Mouse (Mus musculus) stomach, postnatal 0 days (tissue): ENCODE measurements around the gene Mcl1. TPM values are rescaled to one million over a fixed set of nuclear protein-coding genes. Genes with fewer than 3 reads are reported as not detected.

Experiments
- ATAC-seq: fragments of 200-750 bp; cut with Nextera tagmentation; 2 replicates; pipeline ENCODE4 v1.8.0; 2017; ENCODE audit not compliant: low FRiP score, low TSS enrichment
- DNase-seq: peaks from one replicate; pipeline ENCODE4 v3.0.0-alpha.2; 2016; ENCODE audit warnings: low spot score
- H3K27ac ChIP-seq: fragments of 300-500 bp; sonication (generic); replicated peaks from 2 replicates; pipeline ENCODE4 v1.5.1; 2014; ENCODE audit warnings: mild to moderate bottlenecking, control low read depth
- H3K27me3 ChIP-seq: fragments of 300-500 bp; sonication (generic); 2 replicates; pipeline ENCODE4 v1.6.1; 2014; ENCODE audit warnings: low read length; ENCODE audit not compliant: control insufficient read depth, insufficient read depth
- H3K36me3 ChIP-seq: fragments of 300-500 bp; sonication (generic); 2 replicates; pipeline ENCODE4 v1.6.1; 2014; ENCODE audit warnings: low read length, mixed read lengths; ENCODE audit not compliant: control insufficient read depth, insufficient read depth
- H3K4me1 ChIP-seq: fragments of 300-500 bp; sonication (generic); replicated peaks from 2 replicates; pipeline ENCODE4 v1.6.1; 2014; ENCODE audit warnings: antibody characterized with exemption; ENCODE audit not compliant: control insufficient read depth, insufficient read depth
- H3K4me2 ChIP-seq: fragments of 300-500 bp; sonication (generic); replicated peaks from 2 replicates; pipeline ENCODE4 v1.6.1; 2014; ENCODE audit warnings: low read depth, mild to moderate bottlenecking, control low read depth, moderate library complexity
- H3K4me3 ChIP-seq: fragments of 300-500 bp; sonication (generic); 2 replicates; pipeline ENCODE4 v1.5.1; 2014; ENCODE audit warnings: low read depth, low read length, control low read depth
- H3K9ac ChIP-seq: fragments of 300-500 bp; sonication (generic); 2 replicates; pipeline ENCODE4 v1.6.1; 2014; ENCODE audit warnings: mild to moderate bottlenecking, low read length, control low read depth, mixed read lengths
- H3K9me3 ChIP-seq: fragments of 300-500 bp; sonication (generic); 2 replicates; pipeline ENCODE4 v1.6.1; 2016; ENCODE audit warnings: low read length; ENCODE audit not compliant: control insufficient read depth
- CTCF ChIP-seq: IDR thresholded peaks from 2 replicates; pipeline ENCODE4 v1.5.1; 2016; ENCODE audit warnings: antibody characterized with exemption, low read depth, mild to moderate bottlenecking, moderate library complexity
- EP300 ChIP-seq: optimal IDR thresholded peaks from 2 replicates; pipeline ENCODE3; 2016; ENCODE audit warnings: antibody characterized with exemption
- WGBS: fragments of 180-500 bp; shearing (Covaris S2); extraction: QIAGEN DNeasy Blood & Tissue Kit; methylation state at CpG from one replicate; pipeline ENCODE4 v1.1.7; 2014; 5-methylcytosine and 5-hydroxymethylcytosine counted together
- polyA plus RNA-seq: library from polyadenylated mRNA; unstranded; fragments of >200 nt; fragmentation: Nextera tagmentation; extraction: Ambion mirVana; gene quantifications from 2 replicates; pipeline ENCODE4 v1.2.1, GENCODE M21; 2015

Gene Mcl1
- polyA plus RNA-seq, 1 experiment from 2014 or later: 59.2 TPM

GRCm38 (mm10) chr3:95662724-95663449, 4.3 kb downstream of the Mcl1 start:
- no peak overlapping the region for H3K9ac ChIP-seq
- ATAC-seq: no peak
- H3K4me3 ChIP-seq: peak overlapping the region; percentile 8; the same call in 1 of the 2 replicates
- WGBS: 61% methylated on average over 7 of the region's 7 CpGs
- H3K4me1 ChIP-seq: peaks cover 18% of the 10 kb centered on the region; the same call in 1 of the 2 replicates
- TF ChIP-seq EP300 (no peak), CTCF (no peak)
- peak overlapping the region; percentile 67 for H3K27ac ChIP-seq
- DNase-seq: no peak
- no peaks in the 10 kb centered on the region for H3K27me3 ChIP-seq
- H3K9me3 ChIP-seq: no peaks in the 10 kb centered on the region
- peak overlapping the region; percentile 39 for H3K4me2 ChIP-seq
- H3K36me3 ChIP-seq: peaks cover 14% of the 10 kb centered on the region

- Histone ChIP-seq H3K4me3 (no peak overlapping the region), H3K27ac (peak overlapping the region; percentile 63), H3K9me3 (no peaks in the 10 kb centered on the region), H3K27me3 (no peaks in the 10 kb centered on the region), H3K4me2 (no peak overlapping the region; the same call in 1 of the 2 replicates), H3K36me3 (peaks cover 14% of the 10 kb centered on the region), H3K9ac (no peak overlapping the region), H3K4me1 (peaks cover 18% of the 10 kb centered on the region; the same call in 1 of the 2 replicates)
- ATAC-seq (no peak), DNase-seq (no peak)
- TF ChIP-seq CTCF (no peak), EP300 (no peak)
- WGBS: 64% methylated on average over 2 of the region's 2 CpGs
Measured at GRCm38 (mm10) chr3:95663486-95663885, 4.9 kb downstream of the Mcl1 start.

DNA sequence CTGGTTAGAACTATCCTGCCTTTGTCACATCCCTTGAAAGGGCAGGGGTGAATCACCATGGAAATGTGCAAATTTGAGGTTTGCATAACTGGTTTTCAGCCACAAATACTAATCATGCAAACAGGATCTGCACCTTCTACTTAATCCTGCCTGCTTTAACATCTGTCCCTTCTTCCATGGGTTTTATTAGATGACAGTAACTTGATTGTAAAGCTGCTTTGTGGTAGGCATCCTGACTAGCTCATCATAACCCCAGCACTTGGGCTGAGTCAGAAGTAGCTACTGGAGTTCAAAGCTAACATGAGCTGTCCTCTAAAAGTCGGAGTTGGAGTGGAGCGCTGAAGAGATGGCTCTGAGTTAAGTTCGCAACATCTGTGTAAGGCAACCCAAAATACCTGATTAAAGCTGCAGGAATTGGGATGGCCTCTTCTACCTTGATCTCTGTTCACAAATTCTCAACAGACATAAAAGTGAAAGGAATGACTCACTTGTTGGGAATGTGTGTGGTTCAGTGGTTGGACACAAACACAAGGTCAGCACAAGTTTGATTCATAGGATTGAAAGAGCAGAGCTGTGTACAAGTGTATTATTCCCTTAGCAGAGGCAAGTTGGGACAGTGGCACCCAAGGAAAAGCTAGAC, 5.5 kb downstream of the Mcl1 start:
- Histone ChIP-seq H3K4me3 (no peak overlapping the region), H3K27ac (peak overlapping the region; percentile 70), H3K9me3 (no peaks in the 10 kb centered on the region), H3K4me2 (no peak overlapping the region), H3K27me3 (no peaks in the 10 kb centered on the region), H3K4me1 (peaks cover 22% of the 10 kb centered on the region; the same call in 1 of the 2 replicates), H3K36me3 (peaks cover 14% of the 10 kb centered on the region), H3K9ac (no peak overlapping the region)
- no peak for TF ChIP-seq EP300
- TF ChIP-seq CTCF: no peak
- WGBS: 70% methylated on average over 3 of the region's 3 CpGs
- ATAC-seq: 0 out of 2 replicates have a peak, but pooled peaks have one; percentile 1
- DNase-seq: no peak

DNA sequence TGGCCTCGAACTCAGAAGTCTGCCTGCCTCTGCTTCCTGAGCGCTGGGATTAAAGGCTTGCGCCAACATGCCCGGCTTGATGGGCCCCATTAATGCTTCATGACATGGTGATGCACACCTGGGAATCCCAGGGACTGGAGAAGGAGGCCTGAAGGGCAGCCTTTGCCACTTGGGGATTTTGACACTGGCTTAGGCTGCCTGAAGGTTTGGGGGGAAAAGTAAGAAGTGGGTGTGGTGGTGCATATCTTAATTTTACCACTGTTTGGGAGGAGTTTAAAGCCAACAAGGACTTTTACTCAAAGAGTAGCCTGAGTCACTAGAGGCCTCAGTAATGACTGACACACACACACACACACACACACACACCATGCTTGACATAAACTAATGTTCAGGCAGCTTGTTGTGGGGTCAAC, 6.4 kb downstream of the Mcl1 start:
- Histone ChIP-seq H3K9ac (no peak overlapping the region), H3K4me1 (peaks cover 22% of the 10 kb centered on the region; the same call in 1 of the 2 replicates), H3K9me3 (no peaks in the 10 kb centered on the region), H3K36me3 (peaks cover 14% of the 10 kb centered on the region), H3K4me2 (no peak overlapping the region), H3K27me3 (no peaks in the 10 kb centered on the region), H3K4me3 (no peak overlapping the region), H3K27ac (peak overlapping the region; percentile 70)
- WGBS: 90% methylated on average over 4 of the region's 4 CpGs
- TF ChIP-seq EP300 (no peak), CTCF (no peak)
- DNase-seq (no peak), ATAC-seq (no peak)

- H3K27me3 ChIP-seq: no peaks in the 10 kb centered on the region
- peak; percentile 86 for DNase-seq
- peaks cover 18% of the 10 kb centered on the region; the same call in 1 of the 2 replicates for H3K4me1 ChIP-seq
- H3K9me3 ChIP-seq: no peaks in the 10 kb centered on the region
- ATAC-seq: peak; percentile 49
- H3K4me2 ChIP-seq: no peak overlapping the region
- H3K9ac ChIP-seq: no peak overlapping the region
- 16% methylated on average over 6 of the region's 6 CpGs for WGBS
- no peak for TF ChIP-seq EP300
- no peak for TF ChIP-seq CTCF
- H3K4me3 ChIP-seq: no peak overlapping the region
- peaks cover 7% of the 10 kb centered on the region; the same call in 1 of the 2 replicates for H3K36me3 ChIP-seq
- peak overlapping the region; percentile 94 for H3K27ac ChIP-seq
Measured at GRCm38 (mm10) chr3:95666124-95666844, 7.7 kb downstream of the Mcl1 start.
